ENCODE assay signal across 9 mouse cellular contexts in the genomic region with DNA sequence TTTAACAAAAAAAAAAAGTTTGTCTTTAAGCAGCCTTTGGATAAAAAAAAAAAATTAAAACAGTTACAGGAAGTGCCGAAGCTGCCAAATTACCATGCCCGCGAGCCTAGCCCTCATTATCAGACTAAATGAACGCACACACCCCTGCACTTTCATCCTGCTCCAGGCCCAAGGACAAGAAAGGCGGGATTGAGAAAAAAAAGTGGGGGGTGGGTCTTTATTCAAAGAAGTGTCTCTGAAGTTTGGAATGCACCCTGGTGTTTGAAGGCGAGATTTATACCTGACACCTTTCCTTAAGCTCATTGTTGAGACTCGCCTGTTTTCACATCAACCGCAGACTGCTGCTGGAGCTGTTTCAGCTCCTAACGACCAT. TPM values are rescaled to one million over a fixed set of nuclear protein-coding genes. Genes with fewer than 3 reads are reported as not detected.
DNase-seq lines count a peak whose midpoint lies in the region; ATAC-seq and TF ChIP-seq lines count a peak whose summit lies in the region.
"Had no signal": no experiment of that assay in that cellular context is flagged by ENCODE, and none has a peak within 500 bp of the region (broad histone marks: within the 10 kb centered on the region; RNA-seq: fewer than 3 reads in every experiment).

No protein-coding gene starts in this region.

- H3K4me1 ChIP-seq in lung, embryonic 14.5 days (ENCODE audit: insufficient read depth), result peaks cover 17% of the 10 kb centered on the region
- peaks cover 6% of the 10 kb centered on the region for H3K4me1 ChIP-seq in lung, adult 2 months (ENCODE audit: control insufficient read depth, insufficient read depth, low read length)
- peaks cover 24% of the 10 kb centered on the region for H3K4me1 ChIP-seq in forebrain, embryonic 13.5 days
- peaks cover 24% of the 10 kb centered on the region for H3K4me1 ChIP-seq in limb, embryonic 10.5 days
- H3K4me1 ChIP-seq in small intestine, adult 2 months (ENCODE audit: control insufficient read depth, insufficient read depth, insufficient read length, low read length), result peaks cover 12% of the 10 kb centered on the region

- 0 out of 2 replicates have a peak overlapping the region, but pooled peaks have one; percentile 36 for H3K27ac ChIP-seq in lung, embryonic 14.5 days (ENCODE audit: low read depth)
- H3K27ac ChIP-seq in forebrain, embryonic 13.5 days, result no peak overlapping the region
- peak overlapping the region; percentile 81; the same call in 1 of the 2 replicates for H3K27ac ChIP-seq in limb, embryonic 10.5 days
- H3K27ac ChIP-seq in small intestine, adult 2 months (ENCODE audit: insufficient read depth, low read depth, low read length), result peak overlapping the region; percentile 18; the same call in 1 of the 2 replicates

- TF ChIP-seq POLR2A in lung, adult 2 months (IDR thresholded peaks at IDR 0.05; ENCODE audit: borderline replicate concordance, extremely low read depth, low read depth, low read length), result no peak
- no peak for TF ChIP-seq POLR2A in small intestine, adult 2 months (IDR thresholded peaks at IDR 0.05; ENCODE audit: low read depth, low read length)

- H3K4me3 ChIP-seq in lung, embryonic 14.5 days (ENCODE audit: low read depth, low read length), result no peak overlapping the region
- H3K4me3 ChIP-seq in lung, adult 2 months (replicated peaks; ENCODE audit: extremely low read depth, low read depth, low read length), result no peak overlapping the region
- H3K4me3 ChIP-seq in forebrain, embryonic 13.5 days, result no peak overlapping the region
- H3K4me3 ChIP-seq in limb, embryonic 10.5 days, result peak overlapping the region; percentile 42
- H3K4me3 ChIP-seq in small intestine, adult 2 months (ENCODE audit: low read depth, low read length), result no peak overlapping the region

- intact Hi-C loops in gastrocnemius, postnatal 14 days (cut with DNase I; ENCODE audit: low total_unique reads), result no loop called here

- peak overlapping the region; percentile 46 for H3K4me2 ChIP-seq in lung, embryonic 14.5 days
- H3K4me2 ChIP-seq in forebrain, embryonic 13.5 days, result peak overlapping the region; percentile 42

- H3K9me3 ChIP-seq in lung, embryonic 14.5 days (ENCODE audit: low read depth, low read length), result no peaks in the 10 kb centered on the region
- H3K9me3 ChIP-seq in forebrain, embryonic 13.5 days (replicated peaks), result no peaks in the 10 kb centered on the region
- no peaks in the 10 kb centered on the region for H3K9me3 ChIP-seq in limb, embryonic 10.5 days (replicated peaks)

- peak; percentile 44 for ATAC-seq in lung, embryonic 14.5 days (ENCODE audit: insufficient read depth)
- ATAC-seq in forebrain, embryonic 13.5 days, result peak; percentile 72

- 2% methylated on average over 9 of the region's 9 CpGs for WGBS in lung, embryonic 14.5 days
- 7% methylated on average over 9 of the region's 9 CpGs for WGBS in lung, adult 2 months
- under 1% methylated on average over 9 of the region's 9 CpGs for WGBS in forebrain, embryonic 13.5 days
- under 1% methylated on average over 9 of the region's 9 CpGs for WGBS in limb, embryonic 10.5 days
- 4% methylated on average over 9 of the region's 9 CpGs for WGBS in small intestine, adult 2 months

- no peak for TF ChIP-seq CTCF in lung, embryonic 14.5 days (IDR thresholded peaks at IDR 0.05; ENCODE audit: low read depth)
- TF ChIP-seq CTCF in lung, adult 2 months (IDR thresholded peaks at IDR 0.05; ENCODE audit: insufficient read depth, low read length), result no peak
- no peak for TF ChIP-seq CTCF in small intestine, adult 2 months (IDR thresholded peaks at IDR 0.05; ENCODE audit: extremely low read depth, insufficient read length, insufficient replicate concordance, low read depth, low read length)

- H3K36me3 ChIP-seq in lung, embryonic 14.5 days (ENCODE audit: insufficient read depth), result no peaks in the 10 kb centered on the region
- H3K36me3 ChIP-seq in forebrain, embryonic 13.5 days (ENCODE audit: poor library complexity, severe bottlenecking), result no peaks in the 10 kb centered on the region
- no peaks in the 10 kb centered on the region for H3K36me3 ChIP-seq in limb, embryonic 10.5 days
- no peaks in the 10 kb centered on the region for H3K36me3 ChIP-seq in small intestine, adult 2 months (ENCODE audit: control insufficient read depth, insufficient read depth, low read length)

- H3K9ac ChIP-seq in lung, embryonic 14.5 days, result no peak overlapping the region
- H3K9ac ChIP-seq in forebrain, embryonic 13.5 days, result no peak overlapping the region

- no peaks in the 10 kb centered on the region for H3K27me3 ChIP-seq in lung, embryonic 14.5 days (ENCODE audit: insufficient read depth, low read length)
- H3K27me3 ChIP-seq in forebrain, embryonic 13.5 days, result peaks cover 65% of the 10 kb centered on the region
- H3K27me3 ChIP-seq in limb, embryonic 10.5 days (ENCODE audit: low read depth, poor library complexity, severe bottlenecking), result no peaks in the 10 kb centered on the region
- H3K27me3 ChIP-seq in small intestine, adult 2 months (ENCODE audit: control insufficient read depth, insufficient read depth, low read length), result no peaks in the 10 kb centered on the region

- DNase-seq in lung, embryonic 14.5 days, result peak; percentile 53
- DNase-seq in lung, adult 2 months, result no peak
- DNase-seq in limb, embryonic 10.5 days (ENCODE audit: low spot score), result peak; percentile 50
- DNase-seq in gastrocnemius, postnatal 14 days, result no peak
- DNase-seq in adrenal gland, postnatal 25 days, result no peak
- DNase-seq: cerebellum, adult 2 months; gastrocnemius, postnatal 10 days had no signal

RNA-seq across cellular contexts. Expression of gene Edar, which starts 23.4 kb away (rescaled TPM):
- polyA plus RNA-seq in lung, embryonic 14.5 days (2014; fragmentation: Nextera tagmentation; extraction: Ambion mirVana), result 0.36 and 0.51 TPM in 2 replicates
- 0.46 and 0.85 TPM in 2 replicates for polyA plus RNA-seq in lung, adult 2 months (2012; rRNA removed)
- polyA plus RNA-seq in forebrain, embryonic 13.5 days (2015; fragmentation: Nextera tagmentation; extraction: Ambion mirVana), result 0.41 and 0.84 TPM in 2 replicates
- polyA plus RNA-seq in limb, embryonic 10.5 days (2016; fragmentation: Nextera tagmentation; extraction: Ambion mirVana), result 1.8 and 2.3 TPM in 2 replicates
- 0.29 and 0.52 TPM in 2 replicates for polyA plus RNA-seq in small intestine, adult 2 months (2012; rRNA removed)
- under 1 TPM; 0.33 to 0.35 TPM for total RNA-seq in gastrocnemius, postnatal 14 days (2021)
- total RNA-seq in adrenal gland, postnatal 25 days (2021), result 0.21 and 0.24 TPM in 2 replicates

Comparison
In these comparisons a context has a peak if more than half of its experiments do, and no peak if none do; other contexts are left out.
1. DNase-seq: peak in lung, embryonic 14.5 days (single experiment) and limb, embryonic 10.5 days (single experiment); none in lung, adult 2 months (single experiment), gastrocnemius, postnatal 14 days (single experiment) and adrenal gland, postnatal 25 days (single experiment).